Mouse (Mus musculus): ENCODE results near the gene Rab3il1. TPM values are rescaled to one million over a fixed set of nuclear protein-coding genes. Genes with fewer than 3 reads are reported as not detected.
A peak's percentile ranks its signal among the peaks of the same experiment; 100 is the strongest.

Gene Rab3il1
- polyA plus RNA-seq, 1 experiment from 2014 or later, result 14.7 TPM

DNA sequence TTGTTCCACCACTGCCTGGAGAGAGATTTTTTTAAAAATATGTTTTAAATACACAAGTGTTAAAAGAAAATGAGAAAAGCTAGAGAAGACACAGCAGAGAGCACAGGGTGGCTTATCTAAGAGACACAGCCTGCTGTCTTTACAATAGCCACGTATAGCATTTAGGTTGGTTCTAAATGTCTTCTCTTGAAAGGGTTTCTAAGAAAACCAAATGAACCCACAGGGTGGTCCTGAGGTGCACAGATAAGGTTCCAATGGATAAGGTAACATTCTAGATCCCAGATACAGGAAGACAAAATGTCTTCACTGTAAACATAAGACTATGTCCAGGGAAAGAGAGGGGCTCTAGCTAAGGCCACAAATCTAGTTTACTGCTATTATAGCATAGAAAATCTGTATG lies 46.0 kb upstream of the Rab3il1 start:
- Histone ChIP-seq H3K36me3 (ENCODE audit: control insufficient read depth, insufficient read depth, low read length) (no peaks in the 10 kb centered on the region), H3K27ac (replicated peaks) (peak overlapping the region; percentile 98), H3K27me3 (ENCODE audit: control insufficient read depth, insufficient read depth, low read length) (no peaks in the 10 kb centered on the region), H3K9me3 (ENCODE audit: control insufficient read depth, low read length) (no peaks in the 10 kb centered on the region), H3K4me1 (replicated peaks; ENCODE audit: control insufficient read depth, insufficient read depth) (no peaks in the 10 kb centered on the region; the same call in 1 of the 2 replicates), H3K4me3 (ENCODE audit: low read depth, low read length) (no peak overlapping the region), H3K4me2 (replicated peaks; ENCODE audit: low read depth) (peak overlapping the region; percentile 51; the same call in 1 of the 2 replicates), H3K9ac (ENCODE audit: low read length) (peak overlapping the region; percentile 68; the same call in 1 of the 2 replicates)
- TF ChIP-seq EP300 (optimal IDR thresholded peaks at IDR 0.05) (no peak), CTCF (IDR thresholded peaks at IDR 0.05; ENCODE audit: low read depth) (no peak)
- DNase-seq (ENCODE audit: low spot score), result no peak
- ATAC-seq (ENCODE audit: low FRiP score, low TSS enrichment), result no peak
- 58% methylated on average over 1 of the region's 1 CpGs for WGBS

GRCm38 (mm10) chr19:9956624-9957388 lies 44.7 kb upstream of the Rab3il1 start:
- Histone ChIP-seq H3K27ac (replicated peaks) (no peak overlapping the region), H3K27me3 (ENCODE audit: control insufficient read depth, insufficient read depth, low read length) (no peaks in the 10 kb centered on the region), H3K9me3 (ENCODE audit: control insufficient read depth, low read length) (no peaks in the 10 kb centered on the region), H3K4me2 (replicated peaks; ENCODE audit: low read depth) (no peak overlapping the region), H3K9ac (ENCODE audit: low read length) (no peak overlapping the region), H3K36me3 (ENCODE audit: control insufficient read depth, insufficient read depth, low read length) (no peaks in the 10 kb centered on the region), H3K4me1 (replicated peaks; ENCODE audit: control insufficient read depth, insufficient read depth) (no peaks in the 10 kb centered on the region; the same call in 1 of the 2 replicates), H3K4me3 (ENCODE audit: low read depth, low read length) (no peak overlapping the region)
- ATAC-seq (ENCODE audit: low FRiP score, low TSS enrichment), result no peak
- no peak for TF ChIP-seq CTCF (IDR thresholded peaks at IDR 0.05; ENCODE audit: low read depth)
- no peak for TF ChIP-seq EP300 (optimal IDR thresholded peaks at IDR 0.05)
- DNase-seq (ENCODE audit: low spot score), result no peak
- 77% methylated on average over 4 of the region's 4 CpGs for WGBS

DNA sequence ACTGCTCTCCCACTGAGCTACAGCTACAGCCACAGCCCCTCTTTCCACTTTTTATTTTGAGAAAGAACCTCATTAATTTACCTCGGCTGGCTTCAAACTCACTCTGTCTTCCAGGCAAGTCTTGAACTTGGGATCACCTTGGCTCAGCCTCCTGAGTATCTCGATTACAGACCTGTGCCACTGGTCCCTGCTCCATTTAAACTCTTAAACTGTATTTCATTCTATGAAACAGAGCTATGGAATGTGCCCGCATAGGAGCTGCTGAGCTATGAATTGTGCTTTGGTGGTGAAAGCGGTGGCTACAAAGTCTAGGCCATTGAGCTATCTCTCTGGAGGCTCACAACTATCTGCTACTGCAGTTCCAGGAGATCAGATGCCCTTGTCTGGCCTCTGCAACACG lies 43.5 kb upstream of the Rab3il1 start:
- Histone ChIP-seq H3K4me3 (ENCODE audit: low read depth, low read length) (no peak overlapping the region), H3K27ac (replicated peaks) (no peak overlapping the region), H3K27me3 (ENCODE audit: control insufficient read depth, insufficient read depth, low read length) (no peaks in the 10 kb centered on the region), H3K36me3 (ENCODE audit: control insufficient read depth, insufficient read depth, low read length) (no peaks in the 10 kb centered on the region), H3K9me3 (ENCODE audit: control insufficient read depth, low read length) (no peaks in the 10 kb centered on the region), H3K4me2 (replicated peaks; ENCODE audit: low read depth) (no peak overlapping the region), H3K4me1 (replicated peaks; ENCODE audit: control insufficient read depth, insufficient read depth) (no peaks in the 10 kb centered on the region; the same call in 1 of the 2 replicates), H3K9ac (ENCODE audit: low read length) (no peak overlapping the region)
- ATAC-seq (ENCODE audit: low FRiP score, low TSS enrichment), result no peak
- WGBS, result 81% methylated on average over 5 of the region's 5 CpGs
- no peak for DNase-seq (ENCODE audit: low spot score)
- TF ChIP-seq EP300 (optimal IDR thresholded peaks at IDR 0.05) (no peak), CTCF (IDR thresholded peaks at IDR 0.05; ENCODE audit: low read depth) (no peak)

DNA sequence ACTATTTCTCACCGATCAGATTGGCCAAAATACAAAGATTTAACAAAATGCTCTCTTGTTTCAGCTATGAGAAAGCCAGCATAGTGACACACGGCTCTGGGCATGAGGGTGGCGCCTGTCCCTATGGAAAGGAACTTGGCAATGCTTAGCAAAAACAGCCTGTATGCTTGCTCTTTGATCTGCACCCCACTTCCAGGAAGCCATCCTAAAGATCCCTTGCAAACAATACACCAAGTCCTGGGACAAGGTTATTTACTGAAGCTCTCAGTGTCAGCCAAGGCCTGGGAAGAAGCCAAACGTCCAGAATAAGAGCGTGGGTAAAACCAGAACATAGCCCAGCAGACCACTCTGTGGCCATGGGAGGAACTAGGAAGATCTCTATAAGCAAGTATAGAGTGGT lies 40.7 kb upstream of the Rab3il1 start:
- Histone ChIP-seq H3K4me2 (replicated peaks; ENCODE audit: low read depth) (no peak overlapping the region), H3K27me3 (ENCODE audit: control insufficient read depth, insufficient read depth, low read length) (no peaks in the 10 kb centered on the region), H3K4me1 (replicated peaks; ENCODE audit: control insufficient read depth, insufficient read depth) (no peaks in the 10 kb centered on the region), H3K9ac (ENCODE audit: low read length) (no peak overlapping the region), H3K4me3 (ENCODE audit: low read depth, low read length) (no peak overlapping the region), H3K27ac (replicated peaks) (no peak overlapping the region), H3K9me3 (ENCODE audit: control insufficient read depth, low read length) (no peaks in the 10 kb centered on the region), H3K36me3 (ENCODE audit: control insufficient read depth, insufficient read depth, low read length) (no peaks in the 10 kb centered on the region)
- TF ChIP-seq CTCF (IDR thresholded peaks at IDR 0.05; ENCODE audit: low read depth) (no peak), EP300 (optimal IDR thresholded peaks at IDR 0.05) (no peak)
- no peak for ATAC-seq (ENCODE audit: low FRiP score, low TSS enrichment)
- no peak for DNase-seq (ENCODE audit: low spot score)
- WGBS, result 70% methylated on average over 5 of the region's 5 CpGs

DNA sequence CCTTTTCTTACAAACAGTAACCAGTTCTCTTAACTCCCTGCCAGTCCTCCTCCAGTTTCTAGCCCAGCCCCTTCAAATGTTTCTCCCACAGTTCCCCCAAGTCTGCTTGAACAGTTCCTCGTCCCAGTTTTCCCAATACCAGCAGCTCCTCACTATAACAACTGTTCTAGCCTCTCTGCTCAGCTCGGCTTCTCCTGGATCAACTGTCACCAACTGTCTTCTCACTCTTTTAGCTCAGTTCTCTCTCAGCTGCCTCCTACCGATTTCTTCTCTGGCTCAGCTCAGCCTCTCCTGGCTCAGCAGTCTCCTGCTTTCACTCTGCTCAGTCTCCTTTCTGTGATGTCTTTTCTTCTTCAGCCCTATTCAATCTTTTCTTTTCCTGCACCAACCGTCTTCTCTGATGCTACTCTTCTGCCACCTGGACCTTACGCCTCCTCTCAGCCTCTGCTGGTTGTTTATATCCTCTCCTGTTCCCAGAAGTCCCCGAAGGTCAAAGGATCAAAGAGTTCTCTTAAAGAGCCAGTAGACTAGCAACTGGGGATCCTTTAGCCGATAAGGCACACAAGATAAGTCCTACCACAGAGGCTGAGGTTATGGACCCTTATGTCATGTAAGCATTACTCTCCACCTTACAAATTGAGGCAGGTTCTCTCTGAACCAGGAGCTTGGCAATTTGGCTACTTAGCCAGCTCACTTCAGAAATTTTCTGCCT lies 37.1 kb upstream of the Rab3il1 start:
- Histone ChIP-seq H3K9ac (ENCODE audit: low read length) (no peak overlapping the region), H3K9me3 (ENCODE audit: control insufficient read depth, low read length) (no peaks in the 10 kb centered on the region), H3K4me1 (replicated peaks; ENCODE audit: control insufficient read depth, insufficient read depth) (no peaks in the 10 kb centered on the region), H3K4me2 (replicated peaks; ENCODE audit: low read depth) (no peak overlapping the region), H3K36me3 (ENCODE audit: control insufficient read depth, insufficient read depth, low read length) (no peaks in the 10 kb centered on the region), H3K27me3 (ENCODE audit: control insufficient read depth, insufficient read depth, low read length) (no peaks in the 10 kb centered on the region), H3K27ac (replicated peaks) (no peak overlapping the region), H3K4me3 (ENCODE audit: low read depth, low read length) (no peak overlapping the region)
- ATAC-seq (ENCODE audit: low FRiP score, low TSS enrichment), result no peak
- 17% methylated on average over 7 of the region's 7 CpGs for WGBS
- no peak for TF ChIP-seq CTCF (IDR thresholded peaks at IDR 0.05; ENCODE audit: low read depth)
- no peak for TF ChIP-seq EP300 (optimal IDR thresholded peaks at IDR 0.05)
- DNase-seq (ENCODE audit: low spot score), result no peak

Measured in stomach, postnatal 0 days (tissue).